Mouse (Mus musculus) liver, postnatal 0 days (tissue): ENCODE data around the gene Kri1. TPM values are rescaled to one million over a fixed set of nuclear protein-coding genes. Genes with fewer than 3 reads are reported as not detected.

Experiments
- ATAC-seq: fragments of 200-750 bp; cut with Nextera tagmentation; 2 replicates; pipeline ENCODE4 v1.8.0; 2017; ENCODE audit warnings: mild to moderate bottlenecking, moderate library complexity
- DNase-seq: peaks from one replicate; pipeline ENCODE4 v3.0.0-alpha.2; 2016
- H3K27ac ChIP-seq: fragments of 300-500 bp; sonication (generic); 2 replicates; pipeline ENCODE4 v1.5.1; 2014; ENCODE audit warnings: antibody characterized with exemption, moderate library complexity, mild to moderate bottlenecking, low read depth
- H3K27me3 ChIP-seq: fragments of 300-500 bp; sonication (generic); 2 replicates; pipeline ENCODE4 v1.6.1; 2014; ENCODE audit warnings: low read length, control low read depth, mixed read lengths; ENCODE audit not compliant: insufficient read depth
- H3K36me3 ChIP-seq: fragments of 300-500 bp; sonication (generic); replicated peaks from 2 replicates; pipeline ENCODE4 v1.6.1; 2014; ENCODE audit warnings: mild to moderate bottlenecking, control low read depth, low read length, moderate library complexity, mixed read lengths; ENCODE audit not compliant: insufficient read depth
- H3K4me1 ChIP-seq: fragments of 300-500 bp; sonication (generic); 2 replicates; pipeline ENCODE4 v1.6.1; 2014; ENCODE audit warnings: antibody characterized with exemption, mild to moderate bottlenecking, control low read depth; ENCODE audit not compliant: insufficient read depth
- H3K4me2 ChIP-seq: fragments of 300-500 bp; sonication (generic); 2 replicates; pipeline ENCODE4 v1.6.1; 2014; ENCODE audit warnings: low read depth, mild to moderate bottlenecking, low read length, moderate library complexity, mixed read lengths
- H3K4me3 ChIP-seq: fragments of 300-500 bp; sonication (generic); 2 replicates; pipeline ENCODE4 v1.5.1; 2014; ENCODE audit warnings: low read depth, low read length
- H3K9ac ChIP-seq: fragments of 300-500 bp; sonication (generic); replicated peaks from 2 replicates; pipeline ENCODE4 v1.6.1; 2014; ENCODE audit warnings: mild to moderate bottlenecking, moderate library complexity
- H3K9me3 ChIP-seq: fragments of 300-500 bp; sonication (generic); 2 replicates; pipeline ENCODE4 v1.6.1; 2016; ENCODE audit warnings: mild to moderate bottlenecking, control low read depth, low read length, mixed read lengths
- CTCF ChIP-seq: sonication (generic); IDR thresholded peaks from 2 replicates; pipeline ENCODE4 v1.5.1; 2016; ENCODE audit warnings: antibody characterized with exemption, low read depth
- EP300 ChIP-seq: IDR thresholded peaks from 2 replicates; pipeline ENCODE4 v1.6.1; 2016; ENCODE audit warnings: antibody characterized with exemption, low read depth, mild to moderate bottlenecking
- WGBS: fragments of 180-500 bp; shearing (Covaris S2); extraction: QIAGEN DNeasy Blood & Tissue Kit; methylation state at CpG from one replicate; pipeline ENCODE4 v1.1.7; 2014; ENCODE audit not compliant: insufficient replicate concordance; 5-methylcytosine and 5-hydroxymethylcytosine counted together
- polyA plus RNA-seq: library from polyadenylated mRNA; unstranded; fragments of >200 nt; fragmentation: Nextera tagmentation; extraction: Ambion mirVana; gene quantifications from 2 replicates; pipeline ENCODE4 v1.2.1, GENCODE M21; 2015

Kri1 gene
- 4.7 and 5.3 TPM in 2 replicates for polyA plus RNA-seq

DNA sequence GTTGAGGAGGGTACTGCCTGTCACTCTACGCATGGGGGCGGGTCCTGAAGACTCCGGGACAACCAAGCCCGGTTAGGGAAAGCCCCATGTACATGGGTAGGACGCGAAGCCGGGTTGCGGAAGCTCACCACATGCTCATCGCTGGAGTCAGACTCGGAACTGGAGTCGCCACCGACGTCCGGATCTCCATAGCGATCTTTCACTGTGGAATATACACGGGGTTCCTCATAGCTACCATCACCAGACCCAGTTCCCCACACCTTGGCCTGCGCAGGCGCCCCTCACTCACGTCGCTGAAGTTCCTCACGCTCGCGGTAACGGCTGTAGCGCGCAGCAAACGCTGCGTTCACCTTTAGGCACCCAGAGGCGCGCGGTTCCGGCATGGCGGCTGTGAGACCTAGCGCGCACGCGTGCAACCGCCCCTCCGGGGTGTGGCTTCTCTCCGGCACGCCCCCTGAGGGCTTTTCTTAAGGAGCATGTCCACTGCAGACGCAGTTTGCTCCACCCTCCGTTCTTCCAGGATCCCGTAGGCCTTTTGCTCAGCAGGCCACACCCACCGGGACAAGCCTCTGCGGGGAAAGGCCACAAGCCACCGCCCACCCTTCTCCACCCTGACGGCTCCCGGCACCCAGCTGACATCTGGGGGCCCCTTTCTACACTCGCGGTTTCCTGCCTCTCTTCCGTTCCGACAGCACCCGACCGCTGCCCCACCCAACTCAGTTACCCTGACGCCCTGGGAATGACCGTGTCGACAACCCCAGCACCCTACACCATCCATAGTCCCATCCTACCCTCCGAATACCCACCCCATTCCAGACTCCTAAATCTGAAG, at the start of gene Kri1:
Gene Kri1, minus strand, starts transcription at position 399 of the 832 bp plus-strand sequence.
- no peaks in the 10 kb centered on the region for H3K9me3 ChIP-seq
- no peaks in the 10 kb centered on the region for H3K27me3 ChIP-seq
- no peak for TF ChIP-seq CTCF
- TF ChIP-seq EP300, result peak; percentile 61
- ATAC-seq (peak; percentile 64), DNase-seq (peak; percentile 99)
- peak within 1 kb of the TSS; percentile 81 for H3K4me3 ChIP-seq
- H3K27ac ChIP-seq, result peak within 1 kb of the TSS; percentile 95
- H3K9ac ChIP-seq, result peak within 1 kb of the TSS; percentile 92
- peaks cover 29% of the 10 kb centered on the region for H3K4me1 ChIP-seq
- peak within 1 kb of the TSS; percentile 84 for H3K4me2 ChIP-seq
- WGBS, result under 1% methylated on average over 59 of the region's 59 CpGs
- H3K36me3 ChIP-seq, result peaks cover 29% of the 10 kb centered on the region

DNA sequence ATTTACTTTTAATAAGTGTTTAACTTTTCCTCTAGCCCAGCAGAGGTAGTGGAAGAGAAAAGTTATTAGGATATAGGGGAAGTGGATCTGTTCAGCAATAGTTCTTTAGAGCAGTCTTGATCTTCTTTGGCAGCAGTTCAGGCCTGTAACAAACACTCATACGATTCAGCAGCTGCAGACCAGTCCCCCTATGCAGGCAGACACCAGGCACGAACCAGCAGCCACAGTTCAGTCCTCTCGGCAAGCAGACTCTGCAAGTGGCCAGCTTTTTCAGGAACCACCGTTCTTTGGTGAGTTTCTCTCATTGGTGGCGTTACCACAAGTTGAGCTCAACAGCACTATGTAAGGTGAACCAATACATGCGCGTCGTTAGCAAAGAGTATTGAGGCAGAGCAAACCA, 48.7 kb upstream of the Kri1 start:
- H3K9ac ChIP-seq, result no peak overlapping the region
- TF ChIP-seq CTCF, result no peak
- no peak for TF ChIP-seq EP300
- 85% methylated on average over 8 of the region's 8 CpGs for WGBS
- no peak overlapping the region for H3K4me2 ChIP-seq
- no peak overlapping the region for H3K27ac ChIP-seq
- DNase-seq, result no peak
- no peak for ATAC-seq
- peaks cover 5% of the 10 kb centered on the region; the same call in 1 of the 2 replicates for H3K36me3 ChIP-seq
- H3K4me3 ChIP-seq, result no peak overlapping the region
- peaks cover 11% of the 10 kb centered on the region for H3K4me1 ChIP-seq
- H3K27me3 ChIP-seq, result no peaks in the 10 kb centered on the region
- H3K9me3 ChIP-seq, result no peaks in the 10 kb centered on the region

DNA sequence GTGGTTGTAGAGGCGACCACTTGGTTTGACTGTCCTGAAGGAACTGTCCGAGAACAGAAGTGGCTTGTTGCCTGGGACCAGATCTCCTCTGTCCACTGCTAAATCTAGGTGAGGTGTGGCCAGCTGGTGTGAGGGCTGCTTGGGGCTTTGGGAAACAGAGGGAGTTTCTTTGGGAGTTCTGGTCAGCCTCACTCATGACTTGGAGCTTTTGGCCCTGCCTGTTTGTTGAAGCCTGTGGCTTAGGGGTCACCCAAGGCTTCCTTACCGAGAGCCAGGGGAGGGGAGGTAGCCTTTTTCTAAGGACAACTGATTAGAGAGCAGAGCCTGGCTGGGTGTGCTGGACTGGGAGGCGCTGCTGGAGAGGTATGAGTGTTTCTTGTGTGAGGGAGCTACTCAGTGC, 47.6 kb upstream of the Kri1 start:
- no peak for TF ChIP-seq EP300
- TF ChIP-seq CTCF, result no peak
- Histone ChIP-seq H3K4me3 (no peak overlapping the region), H3K27me3 (no peaks in the 10 kb centered on the region), H3K4me1 (peaks cover 11% of the 10 kb centered on the region), H3K27ac (no peak overlapping the region), H3K36me3 (peaks cover 3% of the 10 kb centered on the region; the same call in 1 of the 2 replicates), H3K9me3 (no peaks in the 10 kb centered on the region), H3K9ac (no peak overlapping the region), H3K4me2 (no peak overlapping the region)
- WGBS, result 68% methylated on average over 4 of the region's 4 CpGs
- DNase-seq, result no peak
- ATAC-seq, result no peak

DNA sequence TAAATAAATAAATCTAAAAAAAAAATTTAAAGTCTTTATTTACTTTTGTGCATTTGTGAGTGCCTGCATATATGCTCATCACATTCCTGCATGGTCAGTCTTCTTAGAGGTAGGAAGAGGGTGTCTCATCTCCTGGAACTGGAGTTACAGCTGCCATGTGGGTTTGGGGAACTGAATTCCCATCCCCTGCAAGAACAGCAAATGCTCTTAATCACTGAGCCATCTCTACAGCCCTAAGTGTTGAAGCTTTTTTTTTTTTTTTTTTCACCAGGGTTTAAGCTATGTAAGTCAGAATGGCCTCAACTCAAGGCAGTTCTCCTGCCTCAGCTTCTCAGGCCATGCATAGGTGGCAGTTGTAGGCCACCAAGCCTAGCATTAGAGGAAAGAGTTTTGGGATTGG, 47.0 kb upstream of the Kri1 start:
- no peaks in the 10 kb centered on the region for H3K9me3 ChIP-seq
- H3K4me3 ChIP-seq, result no peak overlapping the region
- ATAC-seq (no peak), DNase-seq (no peak)
- no peaks in the 10 kb centered on the region for H3K27me3 ChIP-seq
- no peak overlapping the region for H3K4me2 ChIP-seq
- H3K27ac ChIP-seq, result no peak overlapping the region
- H3K4me1 ChIP-seq, result peaks cover 16% of the 10 kb centered on the region
- no peak overlapping the region for H3K9ac ChIP-seq
- no peak for TF ChIP-seq EP300
- TF ChIP-seq CTCF, result no peak
- no peaks in the 10 kb centered on the region for H3K36me3 ChIP-seq

DNA sequence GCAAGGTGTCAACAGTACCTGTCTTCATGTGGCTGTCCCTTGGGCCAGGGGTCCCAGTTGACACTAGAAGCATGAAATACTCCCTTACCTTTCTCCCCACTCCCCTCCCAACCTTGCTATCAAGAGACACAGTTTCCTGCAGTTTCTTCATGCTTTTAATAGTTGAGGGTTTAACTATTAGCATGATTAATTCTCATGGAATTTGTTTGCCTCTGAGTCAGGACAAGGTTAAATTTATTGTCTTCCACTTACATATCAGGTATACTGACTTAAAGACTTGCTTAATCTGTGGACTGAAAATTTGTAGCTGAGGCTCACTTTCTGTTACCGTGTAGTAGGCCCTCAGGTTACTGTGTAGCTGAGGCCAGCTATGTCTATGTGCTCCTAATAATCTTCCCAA, 45.8 kb upstream of the Kri1 start:
- TF ChIP-seq CTCF (no peak), EP300 (no peak)
- H3K36me3 ChIP-seq, result no peaks in the 10 kb centered on the region
- H3K4me2 ChIP-seq, result no peak overlapping the region
- H3K4me1 ChIP-seq, result peaks cover 22% of the 10 kb centered on the region
- H3K27ac ChIP-seq, result no peak overlapping the region
- no peak for ATAC-seq
- DNase-seq, result no peak
- H3K27me3 ChIP-seq, result no peaks in the 10 kb centered on the region
- no peak overlapping the region for H3K4me3 ChIP-seq
- no peaks in the 10 kb centered on the region for H3K9me3 ChIP-seq
- 77% methylated on average over 1 of the region's 1 CpGs for WGBS
- no peak overlapping the region for H3K9ac ChIP-seq

DNA sequence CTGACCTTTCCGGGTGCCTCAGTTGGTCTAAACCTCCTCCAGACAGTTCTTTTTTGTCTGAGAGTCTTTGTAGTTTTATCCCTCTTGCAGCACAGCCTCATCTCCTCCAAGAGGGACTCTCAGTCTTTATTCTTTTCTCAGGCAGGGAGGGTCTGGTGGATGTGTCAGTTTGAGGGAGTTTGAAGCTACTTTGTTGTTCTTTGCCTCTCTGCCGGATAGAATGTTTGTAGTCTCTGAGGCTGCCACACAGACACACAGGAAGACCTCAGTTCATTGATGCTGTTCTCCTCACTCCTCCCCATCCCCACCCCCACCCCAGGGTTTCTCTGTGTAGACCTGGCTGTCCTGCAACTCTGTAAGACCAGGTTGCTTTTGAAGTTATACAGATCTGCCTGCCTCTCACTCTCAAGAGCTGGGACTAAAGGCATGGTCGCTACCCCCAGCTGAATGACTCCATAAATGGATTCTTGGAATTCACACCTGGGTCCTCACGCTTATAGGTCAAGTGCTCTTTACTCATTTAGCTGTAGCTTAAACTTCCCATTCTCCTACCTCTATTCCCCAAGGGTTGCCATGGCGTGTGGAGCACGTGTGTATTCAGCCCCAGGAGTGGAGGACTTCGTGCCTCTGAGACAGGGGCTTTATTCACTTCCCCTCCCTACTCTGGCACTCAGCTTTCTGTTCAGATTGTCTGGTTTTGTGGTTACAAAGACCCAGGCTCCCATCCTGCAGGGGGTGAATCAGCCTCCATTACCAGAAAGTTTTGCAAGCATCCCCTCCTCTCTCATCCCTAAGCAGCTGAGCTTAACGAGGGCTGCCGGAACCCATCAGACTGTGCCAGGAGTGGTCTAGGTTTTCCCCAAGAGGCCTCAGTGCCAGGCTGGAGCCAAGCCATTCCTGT, 44.6 kb upstream of the Kri1 start:
- H3K4me3 ChIP-seq, result no peak overlapping the region
- DNase-seq (no peak), ATAC-seq (no peak)
- H3K9me3 ChIP-seq, result no peaks in the 10 kb centered on the region
- H3K27ac ChIP-seq, result peak overlapping the region; percentile 22; the same call in 1 of the 2 replicates
- TF ChIP-seq EP300 (no peak), CTCF (no peak)
- no peaks in the 10 kb centered on the region for H3K36me3 ChIP-seq
- H3K4me1 ChIP-seq, result peaks cover 32% of the 10 kb centered on the region
- H3K27me3 ChIP-seq, result no peaks in the 10 kb centered on the region
- H3K9ac ChIP-seq, result no peak overlapping the region
- 41% methylated on average over 9 of the region's 9 CpGs for WGBS
- H3K4me2 ChIP-seq, result no peak overlapping the region
